Mouse (Mus musculus) G1E (cell line): ENCODE results near the gene Yif1b.

ENCODE experiments used
- CTCF ChIP-seq: IDR thresholded peaks from 2 replicates; pipeline ENCODE4 v1.5.1; 2012; ENCODE audit warnings: low read depth, low read length, inconsistent platforms, mixed read lengths
- GATA1 ChIP-seq: IDR thresholded peaks from 2 replicates; pipeline ENCODE4 v1.6.1; 2012; ENCODE audit warnings: borderline replicate concordance, low read length, inconsistent platforms, mixed read lengths
- POLR2AphosphoS5 ChIP-seq: IDR thresholded peaks from 2 replicates; pipeline ENCODE4 v1.6.1; 2012; ENCODE audit warnings: low read depth, low read length, inconsistent platforms; ENCODE audit not compliant: insufficient replicate concordance

- TF ChIP-seq GATA1 (no peak), CTCF (no peak), POLR2AphosphoS5 (no peak)
Measured at GRCm38 (mm10) chr7:29288079-29288478, 50.0 kb downstream of the Yif1b start.
